Comparison of ENCODE assay signal across 9 mouse cellular contexts in genomic region chr13:29199679-29200078, GRCm38 (mm10).
DNase-seq lines count a peak whose midpoint lies in the region; ATAC-seq and TF ChIP-seq lines count a peak whose summit lies in the region.
"Had no signal": no experiment of that assay in that cellular context is flagged by ENCODE, and none has a peak within 500 bp of the region (broad histone marks: within the 10 kb centered on the region; RNA-seq: fewer than 3 reads in every experiment).

No protein-coding gene starts in this region.

- no peak for ATAC-seq in forebrain, embryonic 11.5 days (replicated peaks; ENCODE audit: low FRiP score)
- ATAC-seq in forebrain, postnatal 0 days: no peak
- peak; percentile 88 for ATAC-seq in heart, embryonic 14.5 days (ENCODE audit: insufficient number of reproducible peaks, insufficient read depth, low FRiP score, low read depth)
- peak; percentile 57; the same call in 1 of the 2 replicates for ATAC-seq in stomach, embryonic 16.5 days (ENCODE audit: insufficient read depth, low FRiP score)

- no peaks in the 10 kb centered on the region for H3K9me3 ChIP-seq in forebrain, embryonic 11.5 days (ENCODE audit: control insufficient read depth, low read length)
- no peaks in the 10 kb centered on the region for H3K9me3 ChIP-seq in forebrain, postnatal 0 days (ENCODE audit: low read length)
- no peaks in the 10 kb centered on the region for H3K9me3 ChIP-seq in heart, embryonic 14.5 days (ENCODE audit: control insufficient read depth, low read length)
- no peaks in the 10 kb centered on the region for H3K9me3 ChIP-seq in stomach, embryonic 16.5 days (replicated peaks; ENCODE audit: control insufficient read depth, low read length)
- H3K9me3 ChIP-seq: embryonic facial prominence, embryonic 13.5 days had no signal

- TF ChIP-seq CTCF in forebrain, postnatal 0 days (IDR thresholded peaks at IDR 0.05; ENCODE audit: low read depth): no peak

- H3K9ac ChIP-seq in forebrain, embryonic 11.5 days (ENCODE audit: low read length): no peak overlapping the region
- no peak overlapping the region for H3K9ac ChIP-seq in forebrain, postnatal 0 days
- peak overlapping the region; percentile 47; the same call in 1 of the 2 replicates for H3K9ac ChIP-seq in heart, embryonic 14.5 days (ENCODE audit: low read length)
- no peak overlapping the region for H3K9ac ChIP-seq in stomach, embryonic 16.5 days (ENCODE audit: low read length)
- H3K9ac ChIP-seq: embryonic facial prominence, embryonic 13.5 days had no signal

- H3K4me2 ChIP-seq in forebrain, embryonic 11.5 days (ENCODE audit: low read depth, low read length, severe bottlenecking): no peak overlapping the region
- H3K4me2 ChIP-seq in forebrain, postnatal 0 days (ENCODE audit: low read depth): no peak overlapping the region
- H3K4me2 ChIP-seq in heart, embryonic 14.5 days (ENCODE audit: low read length): no peak overlapping the region
- no peak overlapping the region for H3K4me2 ChIP-seq in stomach, embryonic 16.5 days (ENCODE audit: low read depth, low read length)
- H3K4me2 ChIP-seq: embryonic facial prominence, embryonic 13.5 days had no signal

- no peak overlapping the region for H3K4me3 ChIP-seq in forebrain, embryonic 11.5 days (ENCODE audit: low read depth, low read length)
- H3K4me3 ChIP-seq in forebrain, postnatal 0 days (ENCODE audit: low read depth, low read length): no peak overlapping the region
- H3K4me3 ChIP-seq in heart, embryonic 14.5 days (ENCODE audit: control insufficient read depth in 1 of 2, insufficient read depth in 1 of 2, low read depth in 1 of 2, low read length in 2 of 2): no peak overlapping the region
- H3K4me3 ChIP-seq in stomach, embryonic 16.5 days (replicated peaks; ENCODE audit: low read length): no peak overlapping the region
- H3K4me3 ChIP-seq: embryonic facial prominence, embryonic 13.5 days had no signal

- WGBS in forebrain, embryonic 11.5 days: 63% methylated on average over 6 of the region's 6 CpGs
- WGBS in forebrain, postnatal 0 days: 57% methylated on average over 6 of the region's 6 CpGs
- WGBS in heart, embryonic 14.5 days: 3% methylated on average over 6 of the region's 6 CpGs
- WGBS in stomach, embryonic 16.5 days: 33% methylated on average over 6 of the region's 6 CpGs

- H3K27me3 ChIP-seq in forebrain, embryonic 11.5 days (ENCODE audit: control insufficient read depth, insufficient read depth, low read length): no peaks in the 10 kb centered on the region
- no peaks in the 10 kb centered on the region for H3K27me3 ChIP-seq in forebrain, postnatal 0 days (ENCODE audit: insufficient read depth, low read length)
- no peaks in the 10 kb centered on the region for H3K27me3 ChIP-seq in heart, embryonic 14.5 days (ENCODE audit: control insufficient read depth, insufficient read depth, low read length)
- no peaks in the 10 kb centered on the region for H3K27me3 ChIP-seq in stomach, embryonic 16.5 days (ENCODE audit: control insufficient read depth, insufficient read depth, low read length)
- H3K27me3 ChIP-seq: embryonic facial prominence, embryonic 13.5 days had no signal

- H3K36me3 ChIP-seq in forebrain, embryonic 11.5 days (ENCODE audit: control insufficient read depth, insufficient read depth, low read length): no peaks in the 10 kb centered on the region
- no peaks in the 10 kb centered on the region for H3K36me3 ChIP-seq in forebrain, postnatal 0 days (ENCODE audit: insufficient read depth)
- no peaks in the 10 kb centered on the region for H3K36me3 ChIP-seq in heart, embryonic 14.5 days (ENCODE audit: control insufficient read depth, insufficient read depth, low read length)
- H3K36me3 ChIP-seq in stomach, embryonic 16.5 days (ENCODE audit: control insufficient read depth, insufficient read depth, low read length): no peaks in the 10 kb centered on the region
- H3K36me3 ChIP-seq: embryonic facial prominence, embryonic 13.5 days had no signal

- H3K27ac ChIP-seq in forebrain, embryonic 11.5 days (ENCODE audit: low read depth, low read length): no peak overlapping the region
- no peak overlapping the region for H3K27ac ChIP-seq in forebrain, postnatal 0 days (ENCODE audit: low read depth, low read length)
- H3K27ac ChIP-seq in heart, embryonic 14.5 days (replicated peaks in 1 of 2; ENCODE audit: control insufficient read depth in 1 of 2, insufficient read depth in 1 of 2, low read depth in 2 of 2, low read length in 2 of 2): peak overlapping the region; percentile 95 to 96
- H3K27ac ChIP-seq in stomach, embryonic 16.5 days (ENCODE audit: low read length): peak overlapping the region; percentile 60; the same call in 1 of the 2 replicates
- H3K27ac ChIP-seq: embryonic facial prominence, embryonic 13.5 days had no signal

- peaks cover 9% of the 10 kb centered on the region for H3K4me1 ChIP-seq in forebrain, embryonic 11.5 days (replicated peaks; ENCODE audit: control insufficient read depth, insufficient read depth, low read length)
- H3K4me1 ChIP-seq in forebrain, postnatal 0 days (ENCODE audit: insufficient read depth): peaks cover 12% of the 10 kb centered on the region
- peaks cover 31 to 39% of the 10 kb centered on the region in 2 experiments for H3K4me1 ChIP-seq in heart, embryonic 14.5 days (ENCODE audit: control insufficient read depth in 2 of 2, insufficient read depth in 2 of 2, low read length in 2 of 2)
- peaks cover 10% of the 10 kb centered on the region for H3K4me1 ChIP-seq in stomach, embryonic 16.5 days (ENCODE audit: control insufficient read depth, insufficient read depth, low read length)

- DNase-seq in forebrain, embryonic 11.5 days (ENCODE audit: low spot score): peak; percentile 45
- no peak for DNase-seq in forebrain, postnatal 0 days
- peak; percentile 79 for DNase-seq in ovary, adult 18-20 months (ENCODE audit: low spot score)
- no peak for DNase-seq in ovary, postnatal 14 days (ENCODE audit: low spot score)
- DNase-seq in urinary bladder, postnatal 14 days (ENCODE audit: low spot score): no peak
- DNase-seq in layer of hippocampus, adult 8-10 months (ENCODE audit: low spot score in 2 of 2): no peak

Comparison
In these comparisons a context has a peak if more than half of its experiments do, and no peak if none do; other contexts are left out.
1. DNase-seq: peak in forebrain, embryonic 11.5 days (single experiment) and ovary, adult 18-20 months (single experiment); none in forebrain, postnatal 0 days (single experiment), ovary, postnatal 14 days (single experiment), urinary bladder, postnatal 14 days (single experiment) and layer of hippocampus, adult 8-10 months (0 of 2).
2. ATAC-seq: peak in heart, embryonic 14.5 days (single experiment) and stomach, embryonic 16.5 days (single experiment); none in forebrain, embryonic 11.5 days (single experiment) and forebrain, postnatal 0 days (single experiment).
3. H3K27ac ChIP-seq: peak in heart, embryonic 14.5 days (2 of 2) and stomach, embryonic 16.5 days (single experiment); none in forebrain, embryonic 11.5 days (single experiment) and forebrain, postnatal 0 days (single experiment).